Mouse (Mus musculus): ENCODE measurements around the gene Ptprj.

DNA sequence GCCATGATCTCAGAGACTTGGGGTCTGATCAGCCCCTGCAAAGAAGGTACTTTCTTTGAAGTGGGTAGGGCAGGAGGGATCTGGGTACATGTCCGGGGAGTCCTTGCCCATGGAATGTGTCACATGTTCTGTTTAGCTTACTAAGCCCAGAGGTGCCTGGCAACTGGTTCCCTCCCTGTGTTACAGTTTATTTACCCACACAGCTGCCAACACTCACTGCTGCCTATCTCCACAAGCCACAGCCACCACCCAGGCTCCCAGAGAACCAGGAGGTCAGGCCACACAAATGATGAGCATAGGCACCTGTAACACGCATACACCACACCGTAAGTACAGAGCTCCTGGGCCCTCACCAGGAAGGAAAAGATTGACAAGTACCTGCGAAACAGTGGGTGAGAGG lies 26.6 kb downstream of the Ptprj start:
- TF ChIP-seq CTCF (conservative IDR thresholded peaks at IDR 0.05; ENCODE audit: insufficient read depth, insufficient read length, low read depth, low read length) (no peak), POLR2A (IDR thresholded peaks at IDR 0.05; ENCODE audit: low read depth, low read length) (no peak)

Data from kidney, adult 2 months (tissue).